Mouse (Mus musculus): ENCODE data around the gene Mas1. TPM values are rescaled to one million over a fixed set of nuclear protein-coding genes. Genes with fewer than 3 reads are reported as not detected.

The Mas1 gene
- polyA plus RNA-seq, 1 experiment from 2014 or later, result 0.61 TPM

- 63% methylated on average over 11 of the region's 11 CpGs for WGBS
- H3K4me2 ChIP-seq (replicated peaks; ENCODE audit: low read depth, low read length), result no peak overlapping the region
- H3K27ac ChIP-seq (ENCODE audit: low read length), result peak overlapping the region; percentile 60
- H3K4me1 ChIP-seq (ENCODE audit: insufficient read depth, low read length), result peaks cover 50% of the 10 kb centered on the region
- no peaks in the 10 kb centered on the region for H3K27me3 ChIP-seq (ENCODE audit: insufficient read depth, low read length)
- H3K9ac ChIP-seq (replicated peaks; ENCODE audit: low read length), result no peak overlapping the region
- H3K9me3 ChIP-seq (ENCODE audit: low read length), result peaks cover 11% of the 10 kb centered on the region
- peaks cover 11% of the 10 kb centered on the region for H3K36me3 ChIP-seq (ENCODE audit: insufficient read depth, low read length)
- peak; percentile 62 for ATAC-seq (ENCODE audit: low FRiP score, low TSS enrichment)
- no peak overlapping the region for H3K4me3 ChIP-seq (ENCODE audit: low read length)
Observed at GRCm38 (mm10) chr17:12792422-12793206, 75.3 kb downstream of the Mas1 start.

- peaks cover 12% of the 10 kb centered on the region for H3K36me3 ChIP-seq (ENCODE audit: insufficient read depth, low read length)
- H3K4me2 ChIP-seq (replicated peaks; ENCODE audit: low read depth, low read length), result no peak overlapping the region
- H3K4me3 ChIP-seq (ENCODE audit: low read length), result no peak overlapping the region
- WGBS, result 18% methylated on average over 4 of the region's 4 CpGs
- peaks cover 11% of the 10 kb centered on the region for H3K9me3 ChIP-seq (ENCODE audit: low read length)
- 0 out of 2 replicates have a peak, but pooled peaks have one; percentile 36 for ATAC-seq (ENCODE audit: low FRiP score, low TSS enrichment)
- no peak overlapping the region for H3K9ac ChIP-seq (replicated peaks; ENCODE audit: low read length)
- no peaks in the 10 kb centered on the region for H3K27me3 ChIP-seq (ENCODE audit: insufficient read depth, low read length)
- H3K27ac ChIP-seq (ENCODE audit: low read length), result peak overlapping the region; percentile 89
- peaks cover 50% of the 10 kb centered on the region for H3K4me1 ChIP-seq (ENCODE audit: insufficient read depth, low read length)
Observed at GRCm38 (mm10) chr17:12791420-12791819, 76.5 kb downstream of the Mas1 start.

GRCm38 (mm10) chr17:12791079-12791406 is 76.9 kb downstream of the Mas1 start:
- peaks cover 11% of the 10 kb centered on the region for H3K9me3 ChIP-seq (ENCODE audit: low read length)
- no peak overlapping the region for H3K9ac ChIP-seq (replicated peaks; ENCODE audit: low read length)
- H3K27ac ChIP-seq (ENCODE audit: low read length), result peak overlapping the region; percentile 89
- no peak overlapping the region for H3K4me2 ChIP-seq (replicated peaks; ENCODE audit: low read depth, low read length)
- H3K4me3 ChIP-seq (ENCODE audit: low read length), result no peak overlapping the region
- H3K27me3 ChIP-seq (ENCODE audit: insufficient read depth, low read length), result no peaks in the 10 kb centered on the region
- peaks cover 12% of the 10 kb centered on the region for H3K36me3 ChIP-seq (ENCODE audit: insufficient read depth, low read length)
- 20% methylated on average over 5 of the region's 5 CpGs for WGBS
- H3K4me1 ChIP-seq (ENCODE audit: insufficient read depth, low read length), result peaks cover 50% of the 10 kb centered on the region
- no peak for ATAC-seq (ENCODE audit: low FRiP score, low TSS enrichment)

Small RNA genes within 50 kb of the gene (microRNA-seq; reads per million reads assigned to microRNA genes)
- not detected for gene Gm24085

Other genes starting within 250 kb of the Mas1 start
- 18.2 and 21.0 TPM in 2 replicates for gene Slc22a1, start 192.3 kb downstream of the Mas1 start, polyA plus RNA-seq (2015; fragmentation: Nextera tagmentation; extraction: Ambion mirVana)
- 32.1 and 33.6 TPM in 2 replicates for gene Igf2r, start 98.5 kb downstream of the Mas1 start, polyA plus RNA-seq (2015; fragmentation: Nextera tagmentation; extraction: Ambion mirVana)
- gene Mrgprh, start 7.9 kb upstream of the Mas1 start, polyA plus RNA-seq (2015; fragmentation: Nextera tagmentation; extraction: Ambion mirVana), result not detected in 2 replicates
- gene Pnldc1, start 42.1 kb upstream of the Mas1 start, polyA plus RNA-seq (2015; fragmentation: Nextera tagmentation; extraction: Ambion mirVana), result 0.64 and 1.3 TPM in 2 replicates
- 383 and 391 TPM in 2 replicates for gene Tcp1, start 47.6 kb upstream of the Mas1 start, polyA plus RNA-seq (2015; fragmentation: Nextera tagmentation; extraction: Ambion mirVana)
- 155 and 158 TPM in 2 replicates for gene Mrpl18, start 48.2 kb upstream of the Mas1 start, polyA plus RNA-seq (2015; fragmentation: Nextera tagmentation; extraction: Ambion mirVana)
- 4.7 and 5.0 TPM in 2 replicates for gene Acat3, start 72.5 kb upstream of the Mas1 start, polyA plus RNA-seq (2015; fragmentation: Nextera tagmentation; extraction: Ambion mirVana)
- 134 and 136 TPM in 2 replicates for gene Acat2, start 92.6 kb upstream of the Mas1 start, polyA plus RNA-seq (2015; fragmentation: Nextera tagmentation; extraction: Ambion mirVana)
- 124 and 135 TPM in 2 replicates for gene Wtap, start 126.0 kb upstream of the Mas1 start, polyA plus RNA-seq (2015; fragmentation: Nextera tagmentation; extraction: Ambion mirVana)
- gene Sod2, start 138.7 kb upstream of the Mas1 start, polyA plus RNA-seq (2015; fragmentation: Nextera tagmentation; extraction: Ambion mirVana), result 178 and 179 TPM in 2 replicates
- gene Gpr31b, start 184.2 kb upstream of the Mas1 start, polyA plus RNA-seq (2015; fragmentation: Nextera tagmentation; extraction: Ambion mirVana), result not detected in 2 replicates
- gene Tcp10b, start 193.0 kb upstream of the Mas1 start, polyA plus RNA-seq (2015; fragmentation: Nextera tagmentation; extraction: Ambion mirVana), result 0.09 TPM in 1 of 2 replicates, not detected in the other